Comparison of ENCODE assay signal across 16 mouse cellular contexts in the genomic region with DNA sequence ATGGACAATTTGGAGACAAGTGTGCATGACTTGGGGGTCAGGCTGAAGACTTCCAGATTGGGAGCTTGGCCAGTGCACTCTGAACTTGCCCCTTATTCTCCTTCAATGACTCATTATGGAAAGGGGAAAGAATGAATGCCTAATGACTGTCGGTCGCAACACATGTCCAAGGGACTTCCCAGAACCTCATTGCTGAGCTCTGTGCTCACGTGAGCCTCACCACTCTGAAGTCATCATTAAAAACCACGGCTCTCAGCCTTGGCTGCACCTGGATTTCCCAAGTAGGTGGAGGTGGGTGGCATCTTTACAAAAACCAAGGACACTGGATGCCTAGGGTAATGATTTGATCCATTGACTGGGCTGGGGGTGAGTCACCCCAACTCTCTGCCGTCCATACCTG. TPM values are rescaled to one million over a fixed set of nuclear protein-coding genes. Genes with fewer than 3 reads are reported as not detected.
DNase-seq lines count a peak whose midpoint lies in the region; ATAC-seq and TF ChIP-seq lines count a peak whose summit lies in the region.
"Had no signal": no experiment of that assay in that cellular context is flagged by ENCODE, and none has a peak within 500 bp of the region (broad histone marks: within the 10 kb centered on the region; RNA-seq: fewer than 3 reads in every experiment).

No protein-coding gene starts in this region.

- intact Hi-C loops in gastrocnemius, postnatal 14 days (cut with DNase I; ENCODE audit: low total_unique reads): no loop called here

- 0 out of 2 replicates have a peak, but pooled peaks cover 1% of the 10 kb centered on the region for H3K27me3 ChIP-seq in liver, embryonic 11.5 days (replicated peaks; ENCODE audit: control insufficient read depth, insufficient read depth, low read length)
- no peaks in the 10 kb centered on the region for H3K27me3 ChIP-seq in liver, postnatal 0 days (ENCODE audit: insufficient read depth, low read length)
- no peaks in the 10 kb centered on the region for H3K27me3 ChIP-seq in stomach, embryonic 16.5 days (ENCODE audit: control insufficient read depth, insufficient read depth, low read length)
- H3K27me3 ChIP-seq: forebrain, embryonic 15.5 days; neural tube, embryonic 15.5 days had no signal

- H3K9ac ChIP-seq in liver, embryonic 11.5 days (ENCODE audit: low read depth, low read length): no peak overlapping the region
- no peak overlapping the region for H3K9ac ChIP-seq in liver, postnatal 0 days (replicated peaks)
- no peak overlapping the region for H3K9ac ChIP-seq in stomach, embryonic 16.5 days (ENCODE audit: low read length)
- H3K9ac ChIP-seq: forebrain, embryonic 15.5 days; neural tube, embryonic 15.5 days had no signal

- no peak overlapping the region for H3K4me3 ChIP-seq in liver, embryonic 11.5 days (ENCODE audit: low read depth, low read length)
- no peak overlapping the region for H3K4me3 ChIP-seq in liver, postnatal 0 days (ENCODE audit: low read depth, low read length)
- no peak overlapping the region for H3K4me3 ChIP-seq in stomach, embryonic 16.5 days (replicated peaks; ENCODE audit: low read length)
- H3K4me3 ChIP-seq: forebrain, embryonic 15.5 days; limb, embryonic 10.5 days; neural tube, embryonic 15.5 days had no signal

- TF ChIP-seq CTCF in liver, postnatal 0 days (IDR thresholded peaks at IDR 0.05; ENCODE audit: low read depth): no peak

- no peaks in the 10 kb centered on the region for H3K36me3 ChIP-seq in liver, embryonic 11.5 days (ENCODE audit: control insufficient read depth, insufficient read depth, low read length)
- no peaks in the 10 kb centered on the region for H3K36me3 ChIP-seq in liver, postnatal 0 days (replicated peaks; ENCODE audit: insufficient read depth, low read length)
- H3K36me3 ChIP-seq in stomach, embryonic 16.5 days (ENCODE audit: control insufficient read depth, insufficient read depth, low read length): no peaks in the 10 kb centered on the region
- H3K36me3 ChIP-seq: forebrain, embryonic 15.5 days; G1E; limb, embryonic 10.5 days; neural tube, embryonic 15.5 days had no signal

- ATAC-seq in liver, embryonic 11.5 days (replicated peaks; ENCODE audit: low FRiP score): no peak
- ATAC-seq in liver, postnatal 0 days: no peak
- peak; percentile 67 for ATAC-seq in inflammation-experienced regulatory T-cells, adult 6 months
- no peak for ATAC-seq in stomach, embryonic 16.5 days (ENCODE audit: insufficient read depth, low FRiP score)
- ATAC-seq: forebrain, embryonic 15.5 days had no signal

- H3K9me3 ChIP-seq in liver, embryonic 11.5 days (ENCODE audit: control insufficient read depth, low read length): no peaks in the 10 kb centered on the region
- H3K9me3 ChIP-seq in liver, postnatal 0 days (ENCODE audit: low read length): no peaks in the 10 kb centered on the region
- 0 out of 2 replicates have a peak, but pooled peaks cover 5% of the 10 kb centered on the region for H3K9me3 ChIP-seq in stomach, embryonic 16.5 days (replicated peaks; ENCODE audit: control insufficient read depth, low read length)
- H3K9me3 ChIP-seq: forebrain, embryonic 15.5 days; limb, embryonic 10.5 days; neural tube, embryonic 15.5 days had no signal

- 80% methylated on average over 5 of the region's 5 CpGs for WGBS in liver, embryonic 11.5 days
- 82% methylated on average over 5 of the region's 5 CpGs for WGBS in liver, postnatal 0 days (ENCODE audit: insufficient replicate concordance)
- WGBS in stomach, embryonic 16.5 days: 83% methylated on average over 5 of the region's 5 CpGs

- no peak for DNase-seq in liver, embryonic 11.5 days (ENCODE audit: low spot score)
- DNase-seq in liver, postnatal 0 days: no peak
- DNase-seq in Muller cell, postnatal 12 days (ENCODE audit: inconsistent ontology term): peak; percentile 82
- no peak for DNase-seq in gastrocnemius, postnatal 14 days
- DNase-seq in thymus, postnatal 10 days (ENCODE audit: low spot score in 2 of 2): no peak
- DNase-seq: cerebellum, adult 9-10 months; heart, postnatal 4 days; kidney, adult 18-20 months; right cerebral cortex, adult 18-20 months had no signal

- no peak overlapping the region for H3K4me2 ChIP-seq in liver, embryonic 11.5 days
- no peak overlapping the region for H3K4me2 ChIP-seq in liver, postnatal 0 days (ENCODE audit: low read depth, low read length)
- H3K4me2 ChIP-seq in stomach, embryonic 16.5 days (ENCODE audit: low read depth, low read length): no peak overlapping the region
- H3K4me2 ChIP-seq: forebrain, embryonic 15.5 days; heart, embryonic 11.5 days; neural tube, embryonic 15.5 days had no signal

- peaks cover 25% of the 10 kb centered on the region for H3K4me1 ChIP-seq in liver, embryonic 11.5 days (replicated peaks; ENCODE audit: control insufficient read depth, insufficient read depth, low read length)
- peaks cover 17% of the 10 kb centered on the region for H3K4me1 ChIP-seq in liver, postnatal 0 days (ENCODE audit: insufficient read depth)
- H3K4me1 ChIP-seq in stomach, embryonic 16.5 days (ENCODE audit: control insufficient read depth, insufficient read depth, low read length): peaks cover 36% of the 10 kb centered on the region
- H3K4me1 ChIP-seq: forebrain, embryonic 15.5 days; neural tube, embryonic 15.5 days had no signal

- H3K27ac ChIP-seq in liver, embryonic 11.5 days (ENCODE audit: low read depth, low read length): peak overlapping the region; percentile 54; the same call in 1 of the 2 replicates
- no peak overlapping the region for H3K27ac ChIP-seq in liver, postnatal 0 days (ENCODE audit: low read depth)
- H3K27ac ChIP-seq in stomach, embryonic 16.5 days (ENCODE audit: low read length): peak overlapping the region; percentile 98
- H3K27ac ChIP-seq: forebrain, embryonic 15.5 days; limb, embryonic 10.5 days; neural tube, embryonic 15.5 days had no signal

- no peak for TF ChIP-seq EP300 in liver, postnatal 0 days (IDR thresholded peaks at IDR 0.05; ENCODE audit: low read depth)

RNA-seq across cellular contexts. Expression of a gene that starts 14.8 kb away (rescaled TPM):
- polyA plus RNA-seq in liver, embryonic 11.5 days (2014; fragmentation: Nextera tagmentation; extraction: Ambion mirVana): 11.6 and 12.7 TPM in 2 replicates
- polyA plus RNA-seq in liver, postnatal 0 days (2015; fragmentation: Nextera tagmentation; extraction: Ambion mirVana): 13.3 and 15.2 TPM in 2 replicates
- 1 to 10 TPM; 2.3 to 4.4 (median 3.4) TPM for polyA plus RNA-seq in inflammation-experienced regulatory T-cells, adult 6 months (2017; shearing (Covaris generic))
- polyA plus RNA-seq in stomach, embryonic 16.5 days (2015; fragmentation: Nextera tagmentation; extraction: Ambion mirVana): 6.2 and 7.8 TPM in 2 replicates
- total RNA-seq in gastrocnemius, postnatal 14 days (2021): 10 to 100 TPM; 21.3 to 21.6 TPM

RNA-seq across cellular contexts. Expression of a gene that starts 44.2 kb away (rescaled TPM):
- polyA plus RNA-seq in liver, embryonic 11.5 days (2014; fragmentation: Nextera tagmentation; extraction: Ambion mirVana): 1,011 and 1,028 TPM in 2 replicates
- 587 and 618 TPM in 2 replicates for polyA plus RNA-seq in liver, postnatal 0 days (2015; fragmentation: Nextera tagmentation; extraction: Ambion mirVana)
- polyA plus RNA-seq in inflammation-experienced regulatory T-cells, adult 6 months (2017; shearing (Covaris generic)): 100 to 1,000 TPM; 143 to 443 (median 185) TPM
- polyA plus RNA-seq in stomach, embryonic 16.5 days (2015; fragmentation: Nextera tagmentation; extraction: Ambion mirVana): 713 and 839 TPM in 2 replicates
- total RNA-seq in gastrocnemius, postnatal 14 days (2021): 100 to 1,000 TPM; 179 to 205 TPM

RNA-seq across cellular contexts. Expression of a gene that starts 59.2 kb away (rescaled TPM):
- polyA plus RNA-seq in liver, embryonic 11.5 days (2014; fragmentation: Nextera tagmentation; extraction: Ambion mirVana): 378 and 420 TPM in 2 replicates
- 85.7 and 147 TPM in 2 replicates for polyA plus RNA-seq in liver, postnatal 0 days (2015; fragmentation: Nextera tagmentation; extraction: Ambion mirVana)
- polyA plus RNA-seq in inflammation-experienced regulatory T-cells, adult 6 months (2017; shearing (Covaris generic)): 10 to 100 TPM; 31.8 to 34.9 (median 32.4) TPM
- 1,286 and 1,473 TPM in 2 replicates for polyA plus RNA-seq in stomach, embryonic 16.5 days (2015; fragmentation: Nextera tagmentation; extraction: Ambion mirVana)
- total RNA-seq in gastrocnemius, postnatal 14 days (2021): over 10,000 TPM; 23,393 to 24,139 TPM
